Mouse (Mus musculus) thymus, postnatal 25 days (tissue): ENCODE measurements at regions not wholly inside any gene's neighbourhood (a gene's known extent, or its start where the extent isn't known, plus 50 kb on each side); places are given as distances from the start of the nearest gene placed in this dataset.
A peak's percentile ranks its signal among the peaks of the same experiment; 100 is the strongest.

Experiments
- DNase-seq: peaks from one replicate; pipeline ENCODE4 v3.0.0; 2022

GRCm38 (mm10) chr4:56421575-56421974 is 318.3 kb upstream of the Gm26657 start:
- DNase-seq, result no peak

GRCm38 (mm10) chr4:56419122-56419913 is 320.6 kb upstream of the Gm26657 start:
- DNase-seq, result no peak

- no peak for DNase-seq
Measured at GRCm38 (mm10) chr4:56411024-56411636, 328.7 kb upstream of the Gm26657 start.

GRCm38 (mm10) chr4:56393793-56394192 is 346.1 kb upstream of the Gm26657 start:
- DNase-seq, result no peak

GRCm38 (mm10) chr4:56387051-56387450 is 352.8 kb upstream of the Gm26657 start:
- no peak for DNase-seq

- no peak for DNase-seq
Measured at GRCm38 (mm10) chr4:56375745-56376144, 364.1 kb upstream of the Gm26657 start.

GRCm38 (mm10) chr4:56374466-56374865 is 365.4 kb upstream of the Gm26657 start:
- peak; percentile 6 for DNase-seq

- DNase-seq, result no peak
Measured at GRCm38 (mm10) chr4:56373746-56374145, 366.1 kb upstream of the Gm26657 start.

GRCm38 (mm10) chr4:56373167-56373566 is 366.7 kb upstream of the Gm26657 start:
- no peak for DNase-seq

- no peak for DNase-seq
Measured at GRCm38 (mm10) chr4:56372711-56373110, 367.2 kb upstream of the Gm26657 start.

- DNase-seq, result no peak
Measured at GRCm38 (mm10) chr4:56364594-56364993, 375.3 kb upstream of the Gm26657 start.

- DNase-seq, result no peak
Measured at GRCm38 (mm10) chr4:56362121-56362520, 377.7 kb upstream of the Gm26657 start.

- DNase-seq, result no peak
Measured at GRCm38 (mm10) chr4:56349216-56349615, 390.7 kb upstream of the Gm26657 start.

- DNase-seq, result no peak
Measured at GRCm38 (mm10) chr4:56325156-56325555, 414.7 kb upstream of the Gm26657 start.

- no peak for DNase-seq
Measured at GRCm38 (mm10) chr4:56319134-56319533, 420.7 kb upstream of the Gm26657 start.

- DNase-seq, result no peak
Measured at GRCm38 (mm10) chr4:56305664-56306330, 434.1 kb upstream of the Gm26657 start.

- no peak for DNase-seq
Measured at GRCm38 (mm10) chr4:56304275-56304674, 435.6 kb upstream of the Gm26657 start.

GRCm38 (mm10) chr4:56287980-56288379 is 451.9 kb upstream of the Gm26657 start:
- no peak for DNase-seq

- no peak for DNase-seq
Measured at GRCm38 (mm10) chr4:56284490-56284889, 455.4 kb upstream of the Gm26657 start.

GRCm38 (mm10) chr4:56275836-56276235 is 464.0 kb upstream of the Gm26657 start:
- DNase-seq, result no peak

GRCm38 (mm10) chr4:56271390-56271789 is 468.5 kb upstream of the Gm26657 start:
- no peak for DNase-seq

GRCm38 (mm10) chr4:56264626-56265025 is 475.2 kb upstream of the Gm26657 start:
- no peak for DNase-seq

- DNase-seq, result no peak
Measured at GRCm38 (mm10) chr4:56263822-56264221, 476.0 kb upstream of the Gm26657 start.

GRCm38 (mm10) chr4:56262589-56262988 is 477.3 kb upstream of the Gm26657 start:
- no peak for DNase-seq
